Mouse (Mus musculus): Measurements from ENCODE around the gene Jmjd1c.

DNA sequence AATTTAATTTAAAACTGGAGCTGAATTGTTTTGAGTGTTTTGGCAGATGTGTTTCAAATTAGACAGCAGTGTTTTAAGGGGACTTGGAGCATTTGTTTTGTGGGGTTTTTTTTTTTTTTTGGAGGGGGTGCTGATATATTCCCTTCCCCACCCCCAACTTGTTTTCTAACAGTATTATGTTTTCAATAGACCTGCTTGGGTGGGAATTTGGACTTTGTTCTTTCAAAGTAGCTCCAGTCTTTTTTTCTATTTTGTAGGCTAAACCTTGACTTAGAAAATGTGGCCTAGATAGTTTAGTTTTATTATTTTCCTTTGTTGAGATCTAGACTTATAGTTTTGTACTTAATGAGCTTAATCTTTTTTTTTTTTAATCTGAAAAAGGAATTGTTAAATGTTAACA is 90.6 kb downstream of the Jmjd1c start:
- no peak for TF ChIP-seq CTCF (IDR thresholded peaks at IDR 0.05; ENCODE audit: low read depth, low read length)
- TF ChIP-seq POLR2A (IDR thresholded peaks at IDR 0.05; ENCODE audit: extremely low read depth, insufficient read depth, low read length) = no peak
